Mouse (Mus musculus) hindbrain, embryonic 13.5 days (tissue): Measurements from ENCODE around the gene Snx14. TPM values are rescaled to one million over a fixed set of nuclear protein-coding genes. Genes with fewer than 3 reads are reported as not detected.

Source experiments
- ATAC-seq: fragments of 200-750 bp; cut with Nextera tagmentation; 2 replicates; pipeline ENCODE4 v1.8.0; 2017; ENCODE audit warnings: moderate TSS enrichment; ENCODE audit not compliant: low FRiP score
- H3K27ac ChIP-seq: fragments of 300-500 bp; sonication (generic); 2 replicates; pipeline ENCODE4 v1.5.1; 2015; ENCODE audit warnings: inconsistent platforms, mild to moderate bottlenecking, moderate library complexity
- H3K27me3 ChIP-seq: fragments of 300-500 bp; sonication (generic); 2 replicates; pipeline ENCODE4 v1.6.1; 2015; ENCODE audit warnings: mild to moderate bottlenecking, inconsistent platforms
- H3K36me3 ChIP-seq: fragments of 300-500 bp; sonication (generic); 2 replicates; pipeline ENCODE4 v1.6.1; 2015; ENCODE audit warnings: mild to moderate bottlenecking, inconsistent platforms
- H3K4me1 ChIP-seq: fragments of 300-500 bp; sonication (generic); replicated peaks from 2 replicates; pipeline ENCODE4 v1.6.1; 2015; ENCODE audit warnings: inconsistent platforms
- H3K4me2 ChIP-seq: fragments of 300-500 bp; sonication (generic); 2 replicates; pipeline ENCODE4 v1.6.1; 2015; ENCODE audit warnings: inconsistent platforms, mild to moderate bottlenecking, moderate library complexity
- H3K4me3 ChIP-seq: fragments of 300-500 bp; sonication (generic); 2 replicates; pipeline ENCODE4 v1.5.1; 2015; ENCODE audit warnings: mild to moderate bottlenecking, inconsistent platforms
- H3K9ac ChIP-seq: fragments of 300-500 bp; sonication (generic); 2 replicates; pipeline ENCODE4 v1.6.1; 2015; ENCODE audit warnings: mild to moderate bottlenecking, inconsistent platforms
- H3K9me3 ChIP-seq: fragments of 300-500 bp; sonication (generic); 2 replicates; pipeline ENCODE4 v1.6.1; 2016; ENCODE audit warnings: inconsistent platforms
- WGBS: fragments of 180-500 bp; shearing (Covaris S2); methylation state at CpG from one replicate; pipeline ENCODE4 v1.1.7; 2015; 5-methylcytosine and 5-hydroxymethylcytosine counted together
- polyA plus RNA-seq: library from polyadenylated mRNA; unstranded; fragments of >200 nt; fragmentation: Nextera tagmentation; extraction: Ambion mirVana; gene quantifications from 2 replicates; pipeline ENCODE4 v1.2.1, GENCODE M21; 2015

Gene Snx14
- polyA plus RNA-seq, 1 experiment from 2014 or later, result 29.4 TPM

GRCm38 (mm10) chr9:88329166-88329748 lies 109.5 kb downstream of the Snx14 start:
- no peaks in the 10 kb centered on the region for H3K36me3 ChIP-seq
- H3K9ac ChIP-seq, result no peak overlapping the region
- no peak overlapping the region for H3K27ac ChIP-seq
- H3K27me3 ChIP-seq, result peaks cover 58% of the 10 kb centered on the region
- ATAC-seq, result no peak
- peaks cover 15% of the 10 kb centered on the region for H3K4me1 ChIP-seq
- WGBS, result 38% methylated on average over 10 of the region's 10 CpGs
- no peak overlapping the region for H3K4me2 ChIP-seq
- H3K4me3 ChIP-seq, result no peak overlapping the region
- H3K9me3 ChIP-seq, result no peaks in the 10 kb centered on the region

GRCm38 (mm10) chr9:88328666-88329065 lies 110.1 kb downstream of the Snx14 start:
- Histone ChIP-seq H3K4me1 (peaks cover 15% of the 10 kb centered on the region), H3K4me2 (no peak overlapping the region), H3K9ac (no peak overlapping the region), H3K27ac (no peak overlapping the region), H3K36me3 (no peaks in the 10 kb centered on the region), H3K4me3 (no peak overlapping the region), H3K27me3 (peaks cover 58% of the 10 kb centered on the region), H3K9me3 (no peaks in the 10 kb centered on the region)
- WGBS, result 12% methylated on average over 5 of the region's 5 CpGs
- no peak for ATAC-seq

- H3K4me1 ChIP-seq, result peaks cover 9% of the 10 kb centered on the region
- H3K27ac ChIP-seq, result no peak within 1 kb of the TSS
- WGBS, result under 1% methylated on average over 64 of the region's 66 CpGs
- no peaks in the 10 kb centered on the region for H3K36me3 ChIP-seq
- peak; percentile 89 for ATAC-seq
- no peaks in the 10 kb centered on the region for H3K9me3 ChIP-seq
- peak within 1 kb of the TSS; percentile 80 for H3K9ac ChIP-seq
- peaks cover 58% of the 10 kb centered on the region for H3K27me3 ChIP-seq
- H3K4me2 ChIP-seq, result peak within 1 kb of the TSS; percentile 99
- H3K4me3 ChIP-seq, result peak within 1 kb of the TSS; percentile 66
Observed at GRCm38 (mm10) chr9:88326930-88327901, 111.5 kb downstream of the Snx14 start, which contains the start of gene Nt5e. Nt5e (plus strand) TSS chr9:88327197.

Other genes starting within 250 kb of the Snx14 start
- gene Nt5e, start 111.8 kb downstream of the Snx14 start, polyA plus RNA-seq, result 0.38 and 0.71 TPM in 2 replicates
- 0.44 TPM in 1 of 2 replicates, not detected in the other for gene Gm20537, start 17.7 kb upstream of the Snx14 start, polyA plus RNA-seq
- gene Syncrip, start 43.6 kb upstream of the Snx14 start, polyA plus RNA-seq, result 89.3 and 94.2 TPM in 2 replicates
- 20.1 and 22.3 TPM in 2 replicates for gene Zfp949, start 109.1 kb upstream of the Snx14 start, polyA plus RNA-seq
- gene Trim43a, start 141.9 kb upstream of the Snx14 start, polyA plus RNA-seq, result 0.18 and 0.28 TPM in 2 replicates